Mouse (Mus musculus) MEL-GATA-1-ER (cell line): ENCODE data around the gene Gm379.

Experiments used
- DNase-seq: peaks from one replicate; pipeline ENCODE4 v3.0.0-alpha.2; 2012; ENCODE audit warnings: low read depth; ENCODE audit errors: extremely low read depth

The Gm379 gene

DNA sequence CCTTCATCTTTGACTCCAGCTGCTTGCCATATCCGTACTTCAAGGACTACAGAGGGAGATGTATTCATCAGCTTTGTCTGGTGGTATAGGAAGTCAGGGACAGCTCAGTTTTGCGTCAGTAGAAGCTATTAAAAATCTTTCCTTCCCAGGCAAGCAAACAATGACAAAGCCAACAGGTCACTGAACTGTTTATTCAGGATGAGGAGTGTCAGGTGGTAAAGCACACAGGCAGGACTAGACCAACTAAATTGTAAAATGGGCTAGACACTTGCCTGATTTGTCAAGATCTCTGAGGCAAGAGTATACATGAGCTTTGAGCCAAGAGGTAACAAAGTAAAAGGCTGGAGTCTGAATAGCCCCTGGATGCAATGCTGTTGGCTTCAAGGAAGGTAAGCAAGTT, at the start of gene Gm379:
Gene Gm379, minus strand, starts transcription at position 7 of the 400 bp plus-strand sequence.
- no peak for DNase-seq

DNA sequence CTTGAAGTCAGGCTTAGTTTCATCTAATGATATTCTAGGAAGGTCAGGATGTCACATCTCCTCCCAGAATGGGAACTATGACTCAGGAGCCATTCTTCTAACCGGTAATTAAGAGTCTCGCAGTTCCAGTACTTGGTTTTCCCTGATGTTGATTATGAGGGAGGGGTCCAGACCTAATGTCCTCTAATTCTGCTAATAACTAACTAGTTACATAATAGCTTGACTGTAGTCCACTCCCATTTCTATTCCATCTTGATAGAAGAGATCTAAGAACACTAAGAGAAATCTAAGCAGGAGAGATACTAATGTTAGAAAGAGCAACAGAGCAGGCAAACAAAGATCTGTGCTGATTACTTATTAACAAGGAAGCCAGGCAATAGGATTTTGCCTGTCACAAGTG, 39.6 kb upstream of the Gm379 start:
- DNase-seq: no peak

DNA sequence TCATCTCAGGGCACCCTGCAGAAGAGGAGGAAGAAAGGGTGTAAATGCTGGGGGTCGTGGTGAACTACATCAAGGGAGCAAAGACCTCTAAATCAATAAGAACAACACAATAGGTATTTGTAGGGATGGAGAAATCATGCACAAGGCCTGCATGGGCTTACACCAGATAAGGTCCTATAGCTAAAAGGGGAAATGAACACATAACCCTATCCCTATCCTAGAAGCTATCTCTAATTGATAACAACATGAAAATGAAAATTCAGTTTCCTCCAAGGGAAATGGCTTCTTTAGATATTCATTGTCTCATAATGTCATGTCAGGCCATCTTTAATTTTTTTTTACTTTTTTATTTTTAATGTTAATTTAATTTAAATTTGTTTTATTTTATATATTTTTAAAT, 4.2 kb upstream of the Gm379 start:
- no peak for DNase-seq

DNA sequence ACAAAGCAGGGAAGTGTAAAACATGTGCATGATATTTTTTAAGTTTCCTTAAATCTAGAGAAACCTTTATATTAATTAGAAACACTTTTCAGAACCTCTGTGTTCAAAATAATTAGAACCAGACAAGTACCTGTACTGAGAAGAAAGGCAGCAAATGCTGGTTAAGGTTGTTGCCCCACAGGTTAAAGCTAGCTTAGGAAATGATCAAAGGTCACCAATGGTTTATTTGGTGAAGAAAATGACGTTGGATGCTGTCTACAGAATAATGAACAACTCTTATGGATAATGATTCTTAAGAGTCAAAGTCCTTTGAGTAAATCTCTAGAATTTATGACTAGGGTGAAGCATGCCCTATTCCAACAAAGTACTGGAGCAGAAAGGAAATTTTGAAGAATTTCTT, 42.7 kb downstream of the Gm379 start:
- DNase-seq: no peak

DNA sequence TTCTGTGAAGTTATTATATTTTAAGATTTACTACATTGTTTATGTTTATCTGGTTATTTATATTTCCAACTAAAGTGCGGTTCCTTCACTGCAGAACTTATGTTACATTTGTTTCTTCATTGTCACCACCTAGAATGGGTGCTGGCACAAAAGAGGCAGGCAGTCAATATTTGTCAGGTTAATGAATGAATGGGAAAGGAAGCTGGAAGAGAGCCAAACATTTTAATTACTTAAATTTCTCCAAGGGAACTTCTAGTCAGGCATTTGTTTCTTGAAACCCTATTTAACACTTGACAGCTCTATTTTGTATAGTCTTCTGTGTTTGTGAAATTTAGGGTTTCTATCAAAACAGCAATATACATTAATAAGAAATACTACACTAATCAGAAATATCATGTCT, 43.8 kb downstream of the Gm379 start:
- DNase-seq: no peak
